Mouse (Mus musculus) induced T-regulatory cell, adult 2 months (primary cell): Measurements from ENCODE around the gene 1700025G04Rik.

Experiments used
- DNase-seq: peaks from one replicate; pipeline ENCODE4 v3.0.0-alpha.2; 2012; ENCODE audit warnings: low read depth

Gene 1700025G04Rik

GRCm38 (mm10) chr1:152033731-152034130 is 56.2 kb downstream of the 1700025G04Rik start:
- DNase-seq, result no peak

- no peak for DNase-seq
These were observed 57.8 kb downstream of the 1700025G04Rik start for GRCm38 (mm10) chr1:152032144-152032543.

- no peak for DNase-seq
These were observed 59.4 kb downstream of the 1700025G04Rik start for GRCm38 (mm10) chr1:152030546-152030945.

GRCm38 (mm10) chr1:152028718-152029117 is 61.2 kb downstream of the 1700025G04Rik start:
- no peak for DNase-seq

- no peak for DNase-seq
These were observed 63.2 kb downstream of the 1700025G04Rik start for GRCm38 (mm10) chr1:152026762-152027161.

- DNase-seq, result peak; percentile 46
These were observed 64.6 kb downstream of the 1700025G04Rik start for GRCm38 (mm10) chr1:152025308-152025707.

GRCm38 (mm10) chr1:152024019-152024787 is 65.7 kb downstream of the 1700025G04Rik start:
- no peak for DNase-seq

GRCm38 (mm10) chr1:152020812-152021211 is 69.1 kb downstream of the 1700025G04Rik start:
- no peak for DNase-seq

GRCm38 (mm10) chr1:152020070-152020469 is 69.9 kb downstream of the 1700025G04Rik start:
- no peak for DNase-seq

GRCm38 (mm10) chr1:152019196-152019595 is 70.7 kb downstream of the 1700025G04Rik start:
- DNase-seq, result peak; percentile 73

GRCm38 (mm10) chr1:152018322-152018721 is 71.6 kb downstream of the 1700025G04Rik start:
- no peak for DNase-seq

- no peak for DNase-seq
These were observed 73.3 kb downstream of the 1700025G04Rik start for GRCm38 (mm10) chr1:152016663-152017062.

- no peak for DNase-seq
These were observed 74.3 kb downstream of the 1700025G04Rik start for GRCm38 (mm10) chr1:152015555-152016125.

GRCm38 (mm10) chr1:152011741-152012140 is 78.2 kb downstream of the 1700025G04Rik start:
- DNase-seq, result no peak

- DNase-seq, result peak; percentile 82
These were observed 79.5 kb downstream of the 1700025G04Rik start for GRCm38 (mm10) chr1:152010251-152010980.

- DNase-seq, result peak; percentile 79
These were observed 81.4 kb downstream of the 1700025G04Rik start for GRCm38 (mm10) chr1:152008473-152008991.

GRCm38 (mm10) chr1:152006529-152006928 is 83.4 kb downstream of the 1700025G04Rik start:
- DNase-seq, result no peak

GRCm38 (mm10) chr1:152004509-152004908 is 85.4 kb downstream of the 1700025G04Rik start:
- DNase-seq, result no peak

GRCm38 (mm10) chr1:152000461-152000860 is 89.5 kb downstream of the 1700025G04Rik start:
- no peak for DNase-seq

GRCm38 (mm10) chr1:151999424-151999842 is 90.5 kb downstream of the 1700025G04Rik start:
- DNase-seq, result no peak

GRCm38 (mm10) chr1:151998721-151999206 is 91.2 kb downstream of the 1700025G04Rik start:
- no peak for DNase-seq

GRCm38 (mm10) chr1:151997591-151997990 is 92.3 kb downstream of the 1700025G04Rik start:
- no peak for DNase-seq
